Mouse (Mus musculus) embryonic fibroblast, embryonic 13.5 days (primary cell): ENCODE data around the gene Ubtd2.

Source experiments
- CTCF ChIP-seq: IDR thresholded peaks from 2 replicates; pipeline ENCODE4 v1.5.1; 2011; ENCODE audit warnings: mild to moderate bottlenecking, control low read depth, low read length, moderate library complexity, borderline replicate concordance; ENCODE audit not compliant: insufficient read depth
- POLR2A ChIP-seq: IDR thresholded peaks from 2 replicates; pipeline ENCODE4 v1.6.1; 2011; ENCODE audit warnings: low read depth, mild to moderate bottlenecking, control low read depth, low read length, moderate library complexity

DNA sequence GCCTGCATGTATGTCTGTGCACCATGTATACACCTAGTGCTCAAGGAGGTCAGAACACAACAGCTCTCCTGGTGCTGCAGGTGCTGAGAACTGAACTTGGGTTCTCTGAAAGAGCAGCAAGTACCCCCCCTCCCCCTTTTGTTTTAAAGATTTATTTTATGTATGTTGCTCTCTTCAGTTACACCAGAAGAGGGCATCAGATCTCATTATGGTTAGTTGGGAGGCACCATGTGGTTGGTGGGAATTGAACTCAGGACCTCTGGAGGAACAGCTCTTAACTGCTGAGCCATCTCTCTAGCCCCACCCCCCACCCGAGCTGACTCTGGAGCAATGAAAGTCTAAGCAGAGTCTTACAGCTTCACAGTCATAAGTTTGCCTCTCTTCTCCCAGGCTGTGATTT is 55.8 kb downstream of the Ubtd2 start:
- TF ChIP-seq CTCF (no peak), POLR2A (no peak)
